Mouse (Mus musculus): ENCODE data around the gene Fer.
"Not testable (repeated sequence)": the region's sequence is repeated elsewhere in the genome, so short reads cannot be mapped to it uniquely, and the experiment has no call there.

The Fer gene

GRCm38 (mm10) chr17:63863012-63863630 lies at the start of gene Fer:
Gene Fer (plus strand): TSS chr17:63863062.
- DNase-seq, result no peak

- DNase-seq, result no peak
Measured at GRCm38 (mm10) chr17:63813552-63813951, 49.3 kb upstream of the Fer start.

- no peak for DNase-seq
Measured at GRCm38 (mm10) chr17:63818444-63819027, 44.3 kb upstream of the Fer start.

- no peak for DNase-seq
Measured at GRCm38 (mm10) chr17:63824141-63824540, 38.7 kb upstream of the Fer start.

- no peak for DNase-seq
Measured at GRCm38 (mm10) chr17:63826196-63826595, 36.7 kb upstream of the Fer start.

- no peak for DNase-seq
Measured at GRCm38 (mm10) chr17:63826767-63827166, 36.1 kb upstream of the Fer start.

- no peak for DNase-seq
Measured at GRCm38 (mm10) chr17:63828561-63829332, 34.1 kb upstream of the Fer start.

- DNase-seq, result no peak
Measured at GRCm38 (mm10) chr17:63831550-63831949, 31.3 kb upstream of the Fer start.

GRCm38 (mm10) chr17:63836223-63836622 lies 26.6 kb upstream of the Fer start:
- no peak for DNase-seq

GRCm38 (mm10) chr17:63836641-63837040 lies 26.2 kb upstream of the Fer start:
- DNase-seq, result no peak

- DNase-seq, result no peak
Measured at GRCm38 (mm10) chr17:63838144-63838543, 24.7 kb upstream of the Fer start.

- no peak for DNase-seq
Measured at GRCm38 (mm10) chr17:63839636-63840269, 23.1 kb upstream of the Fer start.

GRCm38 (mm10) chr17:63842226-63842625 lies 20.6 kb upstream of the Fer start:
- DNase-seq, result no peak

GRCm38 (mm10) chr17:63844936-63845335 lies 17.9 kb upstream of the Fer start:
- DNase-seq, result no peak

- DNase-seq, result not testable (repeated sequence)
Measured at GRCm38 (mm10) chr17:63845766-63846165, 17.1 kb upstream of the Fer start.

- no peak for DNase-seq
Measured at GRCm38 (mm10) chr17:63849151-63849550, 13.7 kb upstream of the Fer start.

GRCm38 (mm10) chr17:63849566-63849965 lies 13.3 kb upstream of the Fer start:
- peak; percentile 83 for DNase-seq

GRCm38 (mm10) chr17:63850016-63850415 lies 12.8 kb upstream of the Fer start:
- DNase-seq, result no peak

GRCm38 (mm10) chr17:63857023-63857544 lies 5.8 kb upstream of the Fer start:
- DNase-seq, result no peak

- DNase-seq, result no peak
Measured at GRCm38 (mm10) chr17:63860988-63861387, 1.9 kb upstream of the Fer start.

GRCm38 (mm10) chr17:63862399-63862798 lies 463 bp upstream of the Fer start:
- DNase-seq, result no peak

GRCm38 (mm10) chr17:63863647-63864149 lies 836 bp downstream of the Fer start, which contains the start of gene A930002H24Rik:
Gene A930002H24Rik (minus strand): TSS chr17:63863791.
- peak; percentile 98 for DNase-seq

- DNase-seq, result no peak
Measured at GRCm38 (mm10) chr17:63864171-63864571, 1.3 kb downstream of the Fer start.

All from kidney, adult 11 months (tissue).